Mouse (Mus musculus) erythroblast, embryonic 14.5 days (primary cell): Measurements from ENCODE around the gene Tbc1d22a. TPM values are rescaled to one million over a fixed set of nuclear protein-coding genes. Genes with fewer than 3 reads are reported as not detected.

Experiments
- H3K27me3 ChIP-seq: 2 replicates; pipeline ENCODE4 v1.6.1; 2012; ENCODE audit warnings: inconsistent platforms; ENCODE audit not compliant: control insufficient read depth
- H3K36me3 ChIP-seq: 2 replicates; pipeline ENCODE4 v1.6.1; 2012; ENCODE audit warnings: mild to moderate bottlenecking, inconsistent platforms; ENCODE audit not compliant: control insufficient read depth
- H3K4me1 ChIP-seq: 2 replicates; pipeline ENCODE4 v1.6.1; 2012; ENCODE audit warnings: inconsistent platforms; ENCODE audit not compliant: control insufficient read depth
- H3K4me3 ChIP-seq: replicated peaks from 2 replicates; pipeline ENCODE3; 2012; ENCODE audit warnings: moderate library complexity, mild to moderate bottlenecking, inconsistent platforms
- H3K9me3 ChIP-seq: 2 replicates; pipeline ENCODE4 v1.6.1; 2012; ENCODE audit warnings: low read length, inconsistent platforms, mixed read lengths; ENCODE audit not compliant: control insufficient read depth
- GATA1 ChIP-seq: IDR thresholded peaks from 2 replicates; pipeline ENCODE4 v1.6.1; 2012; ENCODE audit warnings: low read length, inconsistent platforms, mixed read lengths
- TAL1 ChIP-seq: IDR thresholded peaks from 3 replicates; pipeline ENCODE4 v1.6.1; 2012; ENCODE audit warnings: low read length, inconsistent platforms, mixed read lengths
- polyA plus RNA-seq: library from polyadenylated mRNA; stranded (reverse); fragments of >175 nt; gene quantifications from 2 replicates; pipeline ENCODE4 v1.2.3, GENCODE M21; 2012

The Tbc1d22a gene
- polyA plus RNA-seq, 1 experiment = 0.92 TPM

GRCm38 (mm10) chr15:86363841-86364295 lies 149.6 kb downstream of the Tbc1d22a start:
- H3K4me1 ChIP-seq = no peaks in the 10 kb centered on the region
- peaks cover 3% of the 10 kb centered on the region for H3K36me3 ChIP-seq
- no peaks in the 10 kb centered on the region for H3K9me3 ChIP-seq
- no peaks in the 10 kb centered on the region for H3K27me3 ChIP-seq
- TF ChIP-seq GATA1 (no peak), TAL1 (no peak)
- no peak overlapping the region for H3K4me3 ChIP-seq

- Histone ChIP-seq H3K4me3 (no peak overlapping the region), H3K27me3 (no peaks in the 10 kb centered on the region), H3K36me3 (peaks cover 3% of the 10 kb centered on the region), H3K4me1 (no peaks in the 10 kb centered on the region), H3K9me3 (no peaks in the 10 kb centered on the region)
- TF ChIP-seq TAL1 (no peak), GATA1 (no peak)
Measured at GRCm38 (mm10) chr15:86364948-86365658, 150.8 kb downstream of the Tbc1d22a start.

GRCm38 (mm10) chr15:86366726-86367125 lies 152.5 kb downstream of the Tbc1d22a start:
- TF ChIP-seq TAL1 = no peak
- no peak for TF ChIP-seq GATA1
- H3K4me3 ChIP-seq = no peak overlapping the region
- H3K4me1 ChIP-seq = no peaks in the 10 kb centered on the region
- H3K9me3 ChIP-seq = no peaks in the 10 kb centered on the region
- H3K27me3 ChIP-seq = no peaks in the 10 kb centered on the region
- H3K36me3 ChIP-seq = peaks cover 3% of the 10 kb centered on the region

GRCm38 (mm10) chr15:86367247-86367646 lies 153.0 kb downstream of the Tbc1d22a start:
- Histone ChIP-seq H3K4me3 (no peak overlapping the region), H3K36me3 (peaks cover 3% of the 10 kb centered on the region), H3K27me3 (no peaks in the 10 kb centered on the region), H3K4me1 (no peaks in the 10 kb centered on the region), H3K9me3 (no peaks in the 10 kb centered on the region)
- TF ChIP-seq GATA1 = no peak
- TF ChIP-seq TAL1 = no peak

GRCm38 (mm10) chr15:86370846-86371245 lies 156.6 kb downstream of the Tbc1d22a start:
- H3K9me3 ChIP-seq = no peaks in the 10 kb centered on the region
- no peaks in the 10 kb centered on the region for H3K4me1 ChIP-seq
- no peak overlapping the region for H3K4me3 ChIP-seq
- peaks cover 3% of the 10 kb centered on the region for H3K36me3 ChIP-seq
- TF ChIP-seq GATA1 (no peak), TAL1 (no peak)
- H3K27me3 ChIP-seq = no peaks in the 10 kb centered on the region

GRCm38 (mm10) chr15:86375262-86375661 lies 161.0 kb downstream of the Tbc1d22a start:
- no peak overlapping the region for H3K4me3 ChIP-seq
- no peaks in the 10 kb centered on the region for H3K9me3 ChIP-seq
- H3K4me1 ChIP-seq = no peaks in the 10 kb centered on the region
- no peaks in the 10 kb centered on the region for H3K27me3 ChIP-seq
- TF ChIP-seq TAL1 = no peak
- no peak for TF ChIP-seq GATA1
- H3K36me3 ChIP-seq = no peaks in the 10 kb centered on the region

- TF ChIP-seq TAL1 (no peak), GATA1 (no peak)
- Histone ChIP-seq H3K4me3 (no peak overlapping the region), H3K36me3 (no peaks in the 10 kb centered on the region)
Measured at GRCm38 (mm10) chr15:86375860-86376394, 161.7 kb downstream of the Tbc1d22a start.

GRCm38 (mm10) chr15:86383278-86383677 lies 169.0 kb downstream of the Tbc1d22a start:
- H3K4me3 ChIP-seq = no peak overlapping the region
- H3K9me3 ChIP-seq = no peaks in the 10 kb centered on the region
- no peaks in the 10 kb centered on the region for H3K36me3 ChIP-seq
- H3K27me3 ChIP-seq = no peaks in the 10 kb centered on the region
- no peaks in the 10 kb centered on the region for H3K4me1 ChIP-seq
- no peak for TF ChIP-seq GATA1
- TF ChIP-seq TAL1 = no peak

More at GRCm38 (mm10) chr15:86375860-86376394, 161.7 kb downstream of the Tbc1d22a start:
- H3K4me1 ChIP-seq = no peaks in the 10 kb centered on the region
- no peaks in the 10 kb centered on the region for H3K27me3 ChIP-seq
- no peaks in the 10 kb centered on the region for H3K9me3 ChIP-seq

GRCm38 (mm10) chr15:86385436-86385835 lies 171.2 kb downstream of the Tbc1d22a start:
- TF ChIP-seq GATA1 (no peak), TAL1 (no peak)
- Histone ChIP-seq H3K36me3 (no peaks in the 10 kb centered on the region), H3K4me3 (no peak overlapping the region), H3K4me1 (no peaks in the 10 kb centered on the region), H3K9me3 (no peaks in the 10 kb centered on the region), H3K27me3 (no peaks in the 10 kb centered on the region)
